Mouse (Mus musculus) lung, postnatal 0 days (tissue): ENCODE measurements at regions not wholly inside any gene's neighbourhood (a gene's known extent, or its start where the extent isn't known, plus 50 kb on each side); places are given as distances from the start of the nearest gene placed in this dataset.

Experiments
- CTCF ChIP-seq: IDR thresholded peaks from 2 replicates; pipeline ENCODE4 v1.5.1; 2016; ENCODE audit warnings: antibody characterized with exemption, mild to moderate bottlenecking
- EP300 ChIP-seq: IDR thresholded peaks from 2 replicates; pipeline ENCODE4 v1.6.1; 2016; ENCODE audit warnings: antibody characterized with exemption, mild to moderate bottlenecking, control low read depth

- TF ChIP-seq CTCF: no peak
- no peak for TF ChIP-seq EP300
These were observed 708.5 kb upstream of the Pfkp start for GRCm38 (mm10) chr13:7357071-7357470.
